Mouse (Mus musculus): ENCODE measurements around the gene Sox6. TPM values are rescaled to one million over a fixed set of nuclear protein-coding genes. Genes with fewer than 3 reads are reported as not detected.

Gene Sox6
- total RNA-seq, 2 experiments from 2014 or later: 87.0 to 92.4 TPM

DNA sequence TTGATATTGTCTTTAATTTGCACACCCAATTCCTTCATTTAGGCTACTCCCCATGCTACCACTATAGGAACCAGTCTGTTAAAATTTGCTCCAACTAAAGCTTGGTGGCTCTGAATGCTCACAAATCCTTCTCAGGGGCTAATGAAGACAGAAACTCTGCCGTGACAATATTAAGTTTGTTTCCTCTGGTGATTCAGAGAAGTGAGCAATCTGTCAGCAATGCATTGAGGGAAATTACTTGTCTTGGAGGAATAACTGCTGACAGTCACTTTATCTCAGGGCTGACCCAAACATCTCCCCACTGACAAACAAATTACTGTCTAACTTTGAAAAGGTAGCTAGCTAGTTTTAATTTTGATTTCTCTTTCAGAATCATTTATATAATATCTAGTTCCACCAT lies 463.8 kb downstream of the Sox6 start:
- no peak for DNase-seq (ENCODE audit: low spot score in 2 of 2)

DNA sequence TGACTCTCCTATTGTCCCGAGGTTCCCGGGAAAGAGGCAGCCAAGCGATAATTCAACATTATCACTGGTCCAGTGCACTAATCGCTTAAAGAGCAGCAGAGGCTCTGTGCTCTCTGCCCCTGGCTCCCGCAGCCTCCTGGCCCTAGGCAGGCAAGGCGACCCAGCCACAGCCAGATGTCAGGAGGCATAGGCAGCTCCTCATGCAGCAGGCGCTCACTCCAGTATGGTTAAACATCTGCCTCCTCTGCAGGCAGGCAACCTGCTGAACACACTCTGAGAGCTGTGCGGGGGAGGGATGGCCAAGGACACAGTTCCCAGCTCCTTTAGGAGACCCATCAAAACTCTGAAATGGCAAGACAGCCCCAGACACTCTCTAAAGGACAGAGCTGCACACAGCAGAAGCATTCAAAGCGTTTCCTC lies 469.8 kb downstream of the Sox6 start:
- peak in 1 of 2 experiments; percentile 37 for DNase-seq (ENCODE audit: low spot score in 2 of 2)

DNA sequence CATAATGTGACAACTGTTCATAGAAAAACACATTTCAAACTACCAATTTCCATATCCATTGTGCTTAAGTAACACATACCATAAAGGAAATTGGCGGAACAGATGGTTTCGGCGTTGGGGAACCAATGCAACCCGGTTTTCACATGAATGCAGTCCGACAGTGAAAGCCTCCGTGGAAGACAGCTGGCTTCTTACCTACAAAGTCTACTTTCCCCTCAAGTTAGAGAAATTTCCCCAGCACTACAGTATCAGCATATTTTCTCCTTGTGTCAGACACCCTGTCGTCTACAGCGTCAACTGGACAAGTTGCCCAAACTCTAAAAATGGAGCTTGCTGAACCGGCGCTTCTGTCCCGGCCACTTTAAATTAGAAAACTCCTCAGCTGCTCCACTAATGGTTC lies 470.3 kb downstream of the Sox6 start:
- no peak for DNase-seq (ENCODE audit: low spot score in 2 of 2)

DNA sequence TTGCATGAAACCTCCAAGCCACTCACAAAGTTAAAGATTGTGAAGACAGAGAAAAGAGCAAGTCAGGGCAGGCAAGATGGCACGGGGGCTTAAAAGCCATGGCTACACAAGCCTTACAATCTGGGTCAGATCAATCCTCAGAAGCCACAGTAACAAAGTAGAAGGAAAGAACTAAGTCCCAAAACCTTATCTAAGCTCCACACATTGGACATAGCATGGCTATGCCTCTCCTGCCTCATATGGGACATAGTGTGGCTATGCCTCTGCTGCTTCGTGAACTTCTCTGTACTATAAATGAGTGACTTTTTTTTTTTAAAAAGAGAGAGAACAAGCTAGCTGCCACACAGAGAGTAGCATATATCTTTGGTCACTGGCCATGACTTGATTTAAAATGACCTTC lies 471.8 kb downstream of the Sox6 start:
- DNase-seq (ENCODE audit: low spot score in 2 of 2): no peak

- DNase-seq (ENCODE audit: low spot score in 2 of 2): no peak
Observed at GRCm38 (mm10) chr7:115565060-115565426, 473.6 kb downstream of the Sox6 start.

DNA sequence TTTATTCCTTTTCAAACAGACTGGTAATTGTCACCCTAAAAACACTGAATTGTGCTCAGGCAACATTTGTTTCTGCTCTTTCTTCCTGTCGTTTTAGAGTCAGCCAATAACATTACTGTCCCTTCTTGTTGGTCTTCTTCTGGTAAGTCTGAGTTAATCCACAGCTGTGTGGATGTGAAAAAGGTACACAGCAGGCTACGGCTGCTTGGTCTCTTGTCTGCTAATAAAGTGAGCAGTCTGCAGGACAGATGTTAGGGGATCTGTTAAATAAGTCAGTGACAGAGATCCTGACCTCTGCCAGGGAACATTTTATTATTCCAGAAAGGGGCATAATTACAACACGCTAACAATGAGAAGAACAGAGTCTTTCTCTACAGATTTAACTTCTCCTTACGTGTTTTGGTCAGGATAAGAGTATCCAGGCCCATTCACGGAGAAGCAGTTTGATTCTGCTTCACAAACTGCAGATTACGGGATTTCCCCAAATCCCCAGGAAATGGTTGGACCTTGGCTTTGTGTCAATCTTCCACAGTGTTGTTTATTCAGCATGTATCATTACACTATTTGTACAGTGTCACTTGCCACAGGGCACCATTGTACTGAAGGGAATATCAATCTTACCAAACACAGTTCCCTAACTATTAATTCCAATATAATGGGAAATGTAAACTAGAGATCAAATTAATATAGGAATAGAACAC lies 474.1 kb downstream of the Sox6 start:
- DNase-seq (ENCODE audit: low spot score in 2 of 2): no peak

GRCm38 (mm10) chr7:115556677-115557076 lies 481.9 kb downstream of the Sox6 start:
- DNase-seq (ENCODE audit: low spot score in 2 of 2): no peak

- DNase-seq (ENCODE audit: low spot score in 2 of 2): no peak
Observed at GRCm38 (mm10) chr7:115550197-115550804, 488.3 kb downstream of the Sox6 start.

- DNase-seq (ENCODE audit: low spot score in 2 of 2): no peak
Observed at GRCm38 (mm10) chr7:115549670-115550069, 488.9 kb downstream of the Sox6 start.

- no peak for DNase-seq (ENCODE audit: low spot score in 2 of 2)
Observed at GRCm38 (mm10) chr7:115545585-115546374, 492.8 kb downstream of the Sox6 start.

- DNase-seq (ENCODE audit: low spot score in 2 of 2): no peak
Observed at GRCm38 (mm10) chr7:115543596-115543995, 495.0 kb downstream of the Sox6 start.

DNA sequence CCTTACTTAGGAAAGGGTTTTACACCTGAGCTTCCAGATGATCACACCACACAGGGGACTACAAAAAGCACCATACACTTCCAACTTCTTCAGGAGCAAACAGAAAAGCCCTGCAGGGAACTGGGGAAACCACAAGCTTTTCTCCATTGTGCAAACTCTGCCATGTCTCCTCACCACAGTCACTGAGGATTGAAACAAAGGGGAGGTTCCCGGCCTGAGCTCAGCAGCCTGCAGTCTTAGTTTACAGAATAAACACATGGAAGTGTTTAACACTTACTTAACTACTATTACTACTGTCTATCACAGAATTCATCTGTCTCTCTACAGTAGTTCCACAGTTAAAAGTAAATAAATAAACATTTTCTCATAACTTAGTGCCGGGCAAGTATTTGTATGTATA lies 498.3 kb downstream of the Sox6 start:
- DNase-seq (ENCODE audit: low spot score in 2 of 2): no peak

DNA sequence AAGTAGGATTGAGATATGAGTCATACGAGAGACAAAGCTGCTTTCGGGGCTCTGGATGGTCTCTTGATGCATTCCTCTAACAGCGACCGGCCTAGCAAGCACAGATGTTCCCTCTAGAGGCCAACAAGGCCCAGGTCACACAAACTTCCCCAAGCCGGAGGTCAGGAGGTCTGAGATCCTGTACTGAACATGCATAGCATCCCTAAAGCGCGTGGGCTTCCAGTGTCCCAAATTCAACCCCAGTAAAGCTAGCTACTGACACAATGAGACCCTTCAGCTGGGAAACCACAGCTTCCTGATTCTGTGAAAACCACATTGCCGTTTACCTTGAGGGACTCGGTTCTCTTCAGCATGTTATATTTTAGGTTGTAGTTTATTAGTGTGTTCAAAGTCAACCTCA lies 499.6 kb downstream of the Sox6 start:
- DNase-seq (ENCODE audit: low spot score in 2 of 2): no peak

DNA sequence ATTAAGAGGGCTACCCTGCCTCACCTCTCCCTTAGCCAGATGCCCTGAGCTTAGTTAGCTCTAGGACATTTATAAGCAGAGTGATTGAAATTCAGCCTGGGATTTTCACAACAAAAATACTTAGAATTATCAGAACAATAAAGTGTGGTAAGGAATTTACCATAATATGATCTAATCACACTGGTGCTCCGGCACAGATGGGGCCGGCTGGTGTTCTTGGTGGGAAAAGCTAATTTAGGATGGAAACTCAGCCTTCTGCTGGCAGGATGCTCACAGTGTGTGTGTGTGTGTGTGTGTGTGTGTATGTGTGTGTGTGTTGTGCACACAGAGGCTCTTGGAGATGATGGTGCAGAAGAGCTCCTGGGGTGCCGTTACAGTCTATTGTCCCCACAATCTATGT lies 501.0 kb downstream of the Sox6 start:
- no peak for DNase-seq (ENCODE audit: low spot score in 2 of 2)

- DNase-seq (ENCODE audit: low spot score in 2 of 2): no peak
Observed at GRCm38 (mm10) chr7:115536521-115536920, 502.1 kb downstream of the Sox6 start.

- DNase-seq (ENCODE audit: low spot score in 2 of 2): no peak
Observed at GRCm38 (mm10) chr7:115531875-115532274, 506.7 kb downstream of the Sox6 start.

DNA sequence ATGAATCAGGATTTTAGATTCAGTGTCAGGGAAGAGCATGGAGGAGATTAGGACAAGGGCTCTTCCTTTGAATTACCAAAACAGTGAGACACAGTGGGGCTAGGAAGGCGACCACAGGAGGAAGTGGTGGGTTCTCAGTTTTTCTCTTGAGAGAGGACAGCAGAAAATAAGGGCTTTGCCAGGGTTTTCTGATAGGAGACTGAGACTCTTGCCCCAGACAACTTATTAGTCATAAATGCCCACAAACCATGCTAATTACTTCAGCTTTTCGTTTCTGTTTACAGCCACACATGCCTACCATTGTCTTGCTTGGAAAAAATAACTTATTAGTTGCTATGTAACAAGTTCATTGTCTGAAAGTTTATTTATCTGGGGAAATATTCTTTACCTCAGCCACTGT lies 507.4 kb downstream of the Sox6 start:
- DNase-seq (ENCODE audit: low spot score in 2 of 2): no peak

- no peak for DNase-seq (ENCODE audit: low spot score in 2 of 2)
Observed at GRCm38 (mm10) chr7:115517701-115518100, 520.9 kb downstream of the Sox6 start.

DNA sequence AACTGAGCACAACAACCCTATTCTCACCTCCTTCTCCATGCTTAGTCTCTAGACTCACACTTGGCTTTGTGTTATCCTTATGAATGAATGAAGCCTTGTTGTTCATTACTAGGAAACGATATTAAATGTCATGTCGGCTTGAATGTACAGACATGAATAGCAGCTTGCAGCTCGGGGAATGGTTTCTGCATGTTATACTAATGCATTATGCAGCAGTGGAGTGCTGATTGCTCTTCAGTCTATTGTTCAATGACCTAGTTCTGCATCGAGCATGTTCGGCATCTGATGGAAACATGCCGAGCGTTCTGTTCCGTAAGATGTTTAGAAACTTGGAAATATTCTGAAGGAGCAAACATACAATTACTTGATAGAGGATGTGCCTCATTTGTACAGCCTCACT lies 524.9 kb downstream of the Sox6 start:
- DNase-seq (ENCODE audit: low spot score in 2 of 2): no peak

GRCm38 (mm10) chr7:115511777-115512176 lies 526.8 kb downstream of the Sox6 start:
- no peak for DNase-seq (ENCODE audit: low spot score in 2 of 2)

- DNase-seq (ENCODE audit: low spot score in 2 of 2): no peak
Observed at GRCm38 (mm10) chr7:115511091-115511490, 527.5 kb downstream of the Sox6 start.

DNA sequence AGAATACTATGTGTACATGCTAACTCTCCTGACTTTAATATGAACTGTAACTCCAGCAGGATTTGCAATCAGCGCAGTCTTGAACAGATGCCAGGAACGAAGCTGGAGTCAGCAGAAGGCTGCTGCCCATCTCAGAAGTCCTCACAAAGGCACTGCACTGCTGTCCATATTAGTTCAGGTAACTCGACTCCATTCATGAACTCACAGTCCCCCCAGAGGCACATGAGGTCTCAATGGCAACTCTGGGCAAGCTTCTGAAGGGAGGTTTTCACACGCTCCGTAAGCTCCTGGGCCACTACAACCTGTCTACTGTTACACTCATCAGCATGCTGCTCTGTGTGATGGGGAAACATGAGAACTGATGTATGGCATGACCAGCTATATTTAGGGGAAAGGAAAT lies 528.6 kb downstream of the Sox6 start:
- DNase-seq (ENCODE audit: low spot score in 2 of 2): peak in 1 of 2 experiments; percentile 48
